Mouse (Mus musculus): ENCODE measurements around the gene Ear2. TPM values are rescaled to one million over a fixed set of nuclear protein-coding genes. Genes with fewer than 3 reads are reported as not detected.

Gene Ear2
- polyA plus RNA-seq, 1 experiment from 2014 or later: not detected

Other genes with a start within 250 kb of the Ear2 start
- 0.32 TPM in 1 of 2 replicates, not detected in the other for gene Ear1, start 227.1 kb upstream of the Ear2 start, polyA plus RNA-seq (2015; fragmentation: Nextera tagmentation; extraction: Ambion mirVana)
- gene Ear10, start 179.1 kb upstream of the Ear2 start, polyA plus RNA-seq (2015; fragmentation: Nextera tagmentation; extraction: Ambion mirVana): not detected in 2 replicates
- gene Gm8113, start 177.3 kb upstream of the Ear2 start, polyA plus RNA-seq (2015; fragmentation: Nextera tagmentation; extraction: Ambion mirVana): 25.4 and 28.8 TPM in 2 replicates
- gene Ang5, start 145.6 kb upstream of the Ear2 start, polyA plus RNA-seq (2015; fragmentation: Nextera tagmentation; extraction: Ambion mirVana): not detected in 2 replicates
- gene Ang6, start 100.4 kb upstream of the Ear2 start, polyA plus RNA-seq (2015; fragmentation: Nextera tagmentation; extraction: Ambion mirVana): not detected in 2 replicates
- gene Gm3327, start 21.2 kb downstream of the Ear2 start, polyA plus RNA-seq (2015; fragmentation: Nextera tagmentation; extraction: Ambion mirVana): not detected in 2 replicates
- not detected in 2 replicates for gene Gm8212, start 95.0 kb downstream of the Ear2 start, polyA plus RNA-seq (2015; fragmentation: Nextera tagmentation; extraction: Ambion mirVana)
- not detected in 2 replicates for gene 4930503E14Rik, start 110.6 kb downstream of the Ear2 start, polyA plus RNA-seq (2015; fragmentation: Nextera tagmentation; extraction: Ambion mirVana)
- gene Gm8220, start 182.9 kb downstream of the Ear2 start, polyA plus RNA-seq (2015; fragmentation: Nextera tagmentation; extraction: Ambion mirVana): not detected in 2 replicates
- not detected in 2 replicates for gene Gm5930, start 235.9 kb downstream of the Ear2 start, polyA plus RNA-seq (2015; fragmentation: Nextera tagmentation; extraction: Ambion mirVana)